Mouse (Mus musculus) liver, embryonic 16.5 days (tissue): ENCODE results near the gene Spz1. TPM values are rescaled to one million over a fixed set of nuclear protein-coding genes. Genes with fewer than 3 reads are reported as not detected.

Source experiments
- polyA plus RNA-seq: library from polyadenylated mRNA; unstranded; fragments of >200 nt; fragmentation: Nextera tagmentation; extraction: Ambion mirVana; gene quantifications from 2 replicates; pipeline ENCODE4 v1.2.1, GENCODE M21; 2015

Spz1 gene
- polyA plus RNA-seq, 1 experiment from 2014 or later: not detected

Other genes starting within 250 kb of the Spz1 start
- 14.0 and 15.0 TPM in 2 replicates for gene Dhfr, start 221.4 kb downstream of the Spz1 start, polyA plus RNA-seq
- 9.1 and 9.4 TPM in 2 replicates for gene Msh3, start 221.2 kb downstream of the Spz1 start, polyA plus RNA-seq
- gene Ankrd34b, start 150.3 kb downstream of the Spz1 start, polyA plus RNA-seq: 0.02 TPM in 1 of 2 replicates, not detected in the other
- 0.07 TPM in 2 replicates for gene Fam151b, start 92.2 kb downstream of the Spz1 start, polyA plus RNA-seq
- 1.6 and 1.7 TPM in 2 replicates for gene Zfyve16, start 45.3 kb downstream of the Spz1 start, polyA plus RNA-seq
- 21.5 and 21.7 TPM in 2 replicates for gene Serinc5, start 34.9 kb upstream of the Spz1 start, polyA plus RNA-seq
- gene Thbs4, start 218.6 kb upstream of the Spz1 start, polyA plus RNA-seq: 0.19 and 0.20 TPM in 2 replicates